Mouse (Mus musculus) cerebral cortex, adult 2 months (tissue): ENCODE measurements around the gene Prdx5.

ENCODE experiments used
- WGBS: fragments of 180-500 bp; shearing (Covaris S2); methylation state at CpG from one replicate; pipeline ENCODE4 v1.1.7; 2018; 5-methylcytosine and 5-hydroxymethylcytosine counted together

Gene Prdx5

GRCm38 (mm10) chr19:6877965-6878364 is 31.9 kb downstream of the Prdx5 start:
- WGBS = 83% methylated on average over 4 of the region's 4 CpGs

- 77% methylated on average over 6 of the region's 6 CpGs for WGBS
Measured at GRCm38 (mm10) chr19:6875834-6876233, 34.1 kb downstream of the Prdx5 start.

DNA sequence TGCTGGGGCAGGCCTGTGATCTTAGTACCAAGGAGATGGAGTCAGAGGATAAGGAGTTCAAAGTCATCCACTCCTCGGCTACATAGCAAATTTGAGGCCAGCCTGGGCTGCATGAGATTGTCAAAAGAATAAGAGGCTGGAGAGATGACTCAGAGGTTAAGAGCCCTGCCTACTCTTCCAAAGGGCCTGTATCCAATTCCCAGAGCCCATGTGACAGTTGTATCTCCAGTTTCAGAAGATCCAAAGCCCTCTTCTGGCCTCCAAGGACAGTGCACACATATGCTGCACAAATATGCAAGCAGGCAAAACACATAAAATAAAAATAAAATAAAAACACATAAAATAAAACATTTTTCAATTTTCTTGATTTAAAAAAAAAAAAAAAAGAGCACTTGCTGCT is 35.6 kb downstream of the Prdx5 start:
- WGBS = 100% methylated on average over 1 of the region's 1 CpGs

DNA sequence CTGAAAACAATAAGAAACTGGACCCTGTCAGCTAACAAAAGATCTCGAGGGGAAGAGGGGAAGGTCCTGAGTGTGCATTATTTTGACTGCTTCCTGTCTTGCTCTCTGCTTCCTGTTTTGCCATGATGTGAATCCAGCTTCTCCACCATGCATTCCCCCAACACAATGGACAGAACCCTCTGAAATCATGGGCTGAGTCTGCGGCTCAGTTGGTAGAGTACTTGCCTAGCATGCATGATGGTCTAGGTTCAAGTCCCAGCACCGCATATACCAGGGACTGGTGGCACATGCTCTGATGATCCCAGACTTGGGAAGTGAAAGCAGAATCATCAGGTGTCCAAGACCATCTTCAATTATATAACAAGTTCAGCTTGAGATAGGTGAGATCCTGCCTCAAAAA is 37.2 kb downstream of the Prdx5 start:
- 76% methylated on average over 3 of the region's 3 CpGs for WGBS

DNA sequence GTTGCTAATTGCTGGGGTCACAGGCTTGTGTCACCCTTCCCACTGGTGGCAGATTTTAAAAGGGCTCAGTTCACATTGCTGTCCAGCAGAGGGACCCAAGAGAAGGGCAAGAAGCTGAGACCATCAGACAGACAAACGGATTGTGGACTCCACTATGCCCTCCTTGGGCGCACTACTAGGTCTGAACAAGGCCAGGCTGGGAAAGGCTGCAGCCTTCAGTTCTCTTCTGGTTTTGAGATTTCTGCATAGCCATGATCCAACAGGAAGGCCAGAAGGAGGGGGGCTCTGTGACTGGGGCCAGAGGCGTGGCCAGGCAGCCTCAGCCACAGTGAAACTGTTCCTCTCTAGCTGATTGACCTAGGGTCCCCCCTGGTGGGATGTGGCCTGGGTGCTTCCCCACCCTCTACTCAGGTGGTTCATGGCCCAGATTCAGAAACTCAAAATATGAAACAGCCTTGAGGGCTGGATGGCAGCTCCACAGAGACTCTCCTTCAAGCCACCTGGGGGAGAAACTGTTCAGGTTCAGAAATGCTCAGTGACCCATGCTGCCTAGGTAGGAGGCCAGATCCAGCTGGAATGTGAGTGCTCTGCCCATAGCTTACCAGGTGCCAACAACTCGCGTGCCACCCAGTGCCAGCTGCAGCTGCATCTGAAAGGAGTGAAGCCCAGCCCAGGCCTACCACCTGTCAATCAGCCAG is 38.2 kb downstream of the Prdx5 start:
- 76% methylated on average over 5 of the region's 5 CpGs for WGBS

DNA sequence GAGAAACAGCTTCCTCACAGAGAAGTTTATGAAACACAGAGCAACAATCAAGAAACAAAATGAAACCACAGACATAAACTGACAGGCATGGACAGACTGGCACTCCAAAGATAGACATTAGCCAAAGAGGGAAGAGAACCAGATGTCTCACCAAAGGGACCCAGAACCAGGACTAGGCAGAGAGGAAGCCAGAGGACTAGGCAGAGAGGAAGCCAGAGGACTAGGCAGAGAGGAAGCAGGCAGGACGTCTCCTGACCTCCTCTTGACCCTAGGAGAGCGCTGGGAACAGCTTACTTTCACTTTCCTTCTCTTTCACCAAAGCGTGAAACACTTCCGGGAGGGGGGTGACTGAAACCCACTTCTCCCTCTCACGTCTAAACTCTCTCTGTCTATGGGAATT is 40.6 kb downstream of the Prdx5 start:
- 19% methylated on average over 5 of the region's 5 CpGs for WGBS

GRCm38 (mm10) chr19:6861451-6861850 is 48.5 kb downstream of the Prdx5 start:
- WGBS = 95% methylated on average over 4 of the region's 4 CpGs

DNA sequence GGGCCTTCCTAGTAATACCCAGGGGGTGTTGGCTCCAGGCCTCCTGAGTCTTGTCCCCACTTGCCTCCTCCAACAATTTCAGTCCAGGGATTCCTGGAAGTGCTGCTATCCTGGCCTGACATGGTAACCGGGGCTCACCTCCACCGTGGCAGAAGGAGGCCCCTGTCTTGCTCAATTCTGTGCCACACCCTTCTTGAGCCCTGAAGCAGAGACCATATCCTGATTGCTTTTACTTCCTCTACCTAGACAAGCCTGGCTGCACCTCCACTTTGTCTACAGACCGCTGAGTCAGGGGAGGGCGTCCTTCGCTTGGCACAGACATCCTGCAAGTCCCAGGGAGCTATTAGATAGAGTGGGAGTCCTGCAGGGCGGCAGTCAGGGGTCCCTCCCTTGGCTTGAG is 49.2 kb downstream of the Prdx5 start:
- WGBS = 88% methylated on average over 6 of the region's 6 CpGs

- WGBS = 89% methylated on average over 3 of the region's 3 CpGs
Measured at GRCm38 (mm10) chr19:6859971-6860370, 49.9 kb downstream of the Prdx5 start.

GRCm38 (mm10) chr19:6859032-6859651 is 50.8 kb downstream of the Prdx5 start:
- WGBS = 89% methylated on average over 2 of the region's 2 CpGs

GRCm38 (mm10) chr19:6858031-6858430 is 51.9 kb downstream of the Prdx5 start, which contains the start of gene Ccdc88b:
Gene Ccdc88b, minus strand, starts transcription at chr19:6858211.
- 86% methylated on average over 7 of the region's 7 CpGs for WGBS

- 75% methylated on average over 9 of the region's 9 CpGs for WGBS
Measured at GRCm38 (mm10) chr19:6857391-6858005, 52.4 kb downstream of the Prdx5 start.

DNA sequence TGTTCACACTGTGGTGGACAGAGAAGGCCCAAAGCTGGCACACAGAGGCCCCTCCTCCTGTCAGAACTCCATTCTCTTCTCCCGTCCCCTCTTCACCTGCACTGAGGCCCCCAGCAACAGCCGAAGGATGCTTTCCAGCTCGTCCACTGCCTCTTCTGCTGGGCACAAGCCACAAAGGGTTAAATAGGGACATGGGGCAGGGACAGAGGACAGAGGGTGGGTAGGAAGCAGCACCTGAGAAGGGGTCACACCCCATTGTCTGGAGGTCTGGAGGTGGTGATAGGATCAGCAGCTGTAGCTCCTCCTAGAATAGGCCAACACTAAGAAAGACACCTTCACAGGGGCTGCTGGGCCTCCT is 52.9 kb downstream of the Prdx5 start:
- 57% methylated on average over 3 of the region's 3 CpGs for WGBS
